Mouse (Mus musculus) cerebellum, adult 18-20 months (tissue): ENCODE data around the gene Cib1.

Experiments used
- DNase-seq, 2 experiments: peaks; one replicate each; pipeline ENCODE4 v3.0.0; 2021

Cib1 gene

GRCm38 (mm10) chr7:80182139-80182538 lies 50.5 kb downstream of the Cib1 start:
- DNase-seq = no peak

GRCm38 (mm10) chr7:80181078-80181477 lies 51.5 kb downstream of the Cib1 start:
- DNase-seq = no peak

- DNase-seq = no peak
These were observed 52.4 kb downstream of the Cib1 start for GRCm38 (mm10) chr7:80180202-80180601.

- no peak for DNase-seq
These were observed 52.8 kb downstream of the Cib1 start for GRCm38 (mm10) chr7:80179790-80180189.

- DNase-seq = no peak
These were observed 53.3 kb downstream of the Cib1 start for GRCm38 (mm10) chr7:80179327-80179726.

GRCm38 (mm10) chr7:80178037-80178729 lies 54.4 kb downstream of the Cib1 start:
- no peak for DNase-seq

- DNase-seq = no peak
These were observed 55.2 kb downstream of the Cib1 start for GRCm38 (mm10) chr7:80177438-80177837.
